Mouse (Mus musculus): ENCODE measurements around the gene Borcs5. TPM values are rescaled to one million over a fixed set of nuclear protein-coding genes. Genes with fewer than 3 reads are reported as not detected.
"Not testable (repeated sequence)": the region's sequence is repeated elsewhere in the genome, so short reads cannot be mapped to it uniquely, and the experiment has no call there.

The Borcs5 gene
- polyA plus RNA-seq, 1 experiment from 2014 or later = 15.8 TPM

DNA sequence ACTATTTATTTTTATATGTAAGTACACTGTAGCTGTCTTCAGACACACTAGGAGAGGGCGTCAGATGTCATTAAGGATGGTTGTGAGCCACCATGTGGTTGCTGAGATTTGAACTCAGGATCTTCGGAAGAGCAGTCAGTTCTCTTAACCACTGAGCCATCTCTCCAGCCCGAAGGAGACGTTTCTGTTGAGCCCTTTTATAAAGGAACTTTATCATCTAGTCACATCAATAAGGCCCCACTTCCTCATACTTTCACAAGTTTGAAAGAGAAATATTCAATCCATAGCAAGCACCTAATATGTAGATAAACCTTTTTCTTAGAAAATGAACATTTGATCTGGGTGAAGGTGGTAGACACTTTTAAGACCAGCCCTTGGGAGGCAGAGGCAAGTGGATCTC lies 40.0 kb downstream of the Borcs5 start:
- not testable (repeated sequence) for H3K36me3 ChIP-seq; H3K4me1 ChIP-seq; H3K4me3 ChIP-seq (replicated peaks); H3K4me2 ChIP-seq; H3K9me3 ChIP-seq (replicated peaks); ATAC-seq (replicated peaks; ENCODE audit: low FRiP score); H3K9ac ChIP-seq; H3K27me3 ChIP-seq; H3K27ac ChIP-seq
- 84% methylated on average over 4 of the region's 4 CpGs for WGBS

DNA sequence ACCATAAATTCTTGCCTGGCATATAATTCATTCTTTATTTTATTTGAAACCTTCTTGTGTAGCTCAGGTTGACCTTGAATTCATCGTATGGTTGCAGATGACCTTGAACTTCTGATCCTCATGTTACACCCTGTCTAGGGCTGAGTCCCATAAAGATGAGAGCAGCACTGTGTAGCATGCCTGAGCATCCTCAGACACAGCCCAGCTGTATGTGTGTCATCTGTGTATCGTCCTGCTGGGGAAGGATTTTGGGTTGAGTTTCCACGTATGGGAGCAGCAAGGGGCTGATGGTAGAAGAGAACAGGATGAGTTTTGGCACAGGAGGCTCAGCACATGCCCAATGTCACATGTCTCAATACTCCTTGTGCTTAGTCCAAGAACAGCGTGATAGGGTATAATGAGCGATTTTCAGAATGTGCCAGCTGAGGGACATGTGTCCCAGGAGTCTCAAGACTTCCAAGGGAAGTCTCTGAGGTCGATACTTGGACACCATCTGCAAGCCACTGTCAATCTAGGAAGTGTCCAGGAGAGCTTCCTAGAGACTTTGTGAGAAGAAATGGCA lies 45.1 kb downstream of the Borcs5 start:
- H3K4me2 ChIP-seq = no peak overlapping the region
- H3K9me3 ChIP-seq (replicated peaks) = no peaks in the 10 kb centered on the region
- no peak for ATAC-seq (replicated peaks; ENCODE audit: low FRiP score)
- H3K27ac ChIP-seq = no peak overlapping the region
- no peak overlapping the region for H3K9ac ChIP-seq
- H3K4me3 ChIP-seq (replicated peaks) = no peak overlapping the region
- H3K36me3 ChIP-seq = no peaks in the 10 kb centered on the region
- no peaks in the 10 kb centered on the region for H3K27me3 ChIP-seq
- 73% methylated on average over 6 of the region's 6 CpGs for WGBS
- H3K4me1 ChIP-seq = no peaks in the 10 kb centered on the region

DNA sequence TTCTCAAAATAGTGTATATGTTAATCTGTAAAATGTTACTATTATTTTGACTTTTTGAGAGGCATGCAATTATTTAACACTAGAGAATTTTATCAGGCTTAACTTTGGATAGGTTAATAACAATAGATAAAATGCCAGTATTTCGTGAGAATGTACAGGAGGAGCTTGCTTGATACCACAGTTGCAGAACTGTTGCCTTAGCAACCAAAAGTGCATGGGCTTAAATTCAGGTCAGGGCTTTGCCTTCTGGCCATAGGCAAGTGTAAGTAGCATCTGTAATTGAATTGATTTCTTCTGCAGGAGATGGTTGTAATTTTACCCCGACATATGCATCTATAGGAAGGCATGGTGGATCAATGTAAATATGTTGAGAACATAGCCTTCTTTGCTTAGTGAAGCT lies 45.7 kb downstream of the Borcs5 start:
- H3K4me2 ChIP-seq = no peak overlapping the region
- no peak for ATAC-seq (replicated peaks; ENCODE audit: low FRiP score)
- no peaks in the 10 kb centered on the region for H3K36me3 ChIP-seq
- H3K4me1 ChIP-seq = no peaks in the 10 kb centered on the region
- no peak overlapping the region for H3K4me3 ChIP-seq (replicated peaks)
- no peaks in the 10 kb centered on the region for H3K27me3 ChIP-seq
- no peak overlapping the region for H3K27ac ChIP-seq
- 78% methylated on average over 2 of the region's 2 CpGs for WGBS
- H3K9me3 ChIP-seq (replicated peaks) = no peaks in the 10 kb centered on the region
- H3K9ac ChIP-seq = no peak overlapping the region

DNA sequence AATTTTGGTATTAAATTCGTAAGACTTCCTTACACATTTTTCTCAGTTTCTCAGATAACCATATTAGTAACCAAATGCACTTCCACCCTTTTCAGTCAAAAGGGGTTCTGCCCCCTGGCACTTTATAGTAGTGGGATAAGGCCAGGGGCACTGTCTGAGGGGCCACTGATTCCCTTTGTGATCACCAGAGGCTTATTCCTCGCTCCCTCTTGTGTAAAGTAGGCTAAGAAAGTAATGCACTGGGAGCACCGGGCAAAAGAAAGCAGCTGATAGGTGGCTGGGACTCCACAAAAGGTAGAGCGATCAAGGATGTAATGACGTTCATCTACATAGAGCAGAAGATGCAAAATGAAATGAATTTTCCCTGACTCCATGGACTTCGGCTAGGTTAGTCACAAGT lies 46.2 kb downstream of the Borcs5 start:
- no peak for ATAC-seq (replicated peaks; ENCODE audit: low FRiP score)
- Histone ChIP-seq H3K4me2 (no peak overlapping the region), H3K9ac (no peak overlapping the region), H3K27me3 (no peaks in the 10 kb centered on the region), H3K36me3 (no peaks in the 10 kb centered on the region), H3K27ac (no peak overlapping the region), H3K4me3 (replicated peaks) (no peak overlapping the region), H3K4me1 (no peaks in the 10 kb centered on the region), H3K9me3 (replicated peaks) (no peaks in the 10 kb centered on the region)
- 81% methylated on average over 6 of the region's 6 CpGs for WGBS

DNA sequence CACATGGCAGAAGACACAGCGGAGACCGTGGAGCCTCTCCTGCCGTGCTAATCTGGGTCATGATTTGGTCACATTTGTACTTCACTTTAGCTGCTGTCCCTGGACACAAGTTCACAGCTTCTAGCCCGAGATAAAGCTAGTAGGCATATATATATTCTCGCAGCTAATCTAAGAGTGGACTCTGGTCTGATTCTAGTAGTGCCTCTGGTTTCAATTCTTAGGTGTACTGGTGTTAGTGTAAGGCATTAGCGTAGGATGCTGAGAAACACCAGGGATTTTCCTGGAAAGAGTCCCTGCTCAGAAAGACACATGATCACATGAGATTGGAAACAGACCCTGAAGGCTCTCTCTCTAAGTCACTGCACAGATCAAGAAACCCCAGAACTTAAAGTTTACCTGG lies 55.2 kb downstream of the Borcs5 start:
- H3K27me3 ChIP-seq = no peaks in the 10 kb centered on the region
- peaks cover 8% of the 10 kb centered on the region; the same call in 1 of the 2 replicates for H3K4me1 ChIP-seq
- H3K36me3 ChIP-seq = no peaks in the 10 kb centered on the region
- H3K9me3 ChIP-seq (replicated peaks) = no peaks in the 10 kb centered on the region
- H3K4me3 ChIP-seq (replicated peaks) = no peak overlapping the region
- WGBS = 90% methylated on average over 6 of the region's 6 CpGs
- ATAC-seq (replicated peaks; ENCODE audit: low FRiP score) = no peak
- no peak overlapping the region for H3K27ac ChIP-seq
- no peak overlapping the region for H3K4me2 ChIP-seq
- no peak overlapping the region for H3K9ac ChIP-seq

DNA sequence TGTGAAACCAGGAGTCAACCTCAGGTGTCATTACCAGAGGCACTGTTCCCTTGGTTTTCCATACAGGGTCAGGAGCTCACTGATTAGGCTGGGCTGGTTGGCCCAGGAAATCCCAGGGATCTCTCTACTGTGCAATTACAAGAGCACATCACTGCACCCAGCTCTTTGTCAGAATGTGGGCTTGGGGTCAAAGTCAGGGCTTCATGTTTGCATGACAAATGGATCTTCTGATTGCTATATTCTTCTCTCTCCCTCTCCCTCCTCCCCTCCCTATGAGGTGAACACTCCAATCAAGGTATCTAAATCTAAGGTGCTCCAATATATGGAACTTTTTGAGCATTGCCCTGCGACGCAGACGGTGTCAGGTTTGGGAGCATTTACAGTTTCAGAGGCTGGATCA lies 55.7 kb downstream of the Borcs5 start:
- H3K27ac ChIP-seq = no peak overlapping the region
- H3K4me3 ChIP-seq (replicated peaks) = no peak overlapping the region
- no peaks in the 10 kb centered on the region for H3K9me3 ChIP-seq (replicated peaks)
- H3K4me2 ChIP-seq = no peak overlapping the region
- no peak for ATAC-seq (replicated peaks; ENCODE audit: low FRiP score)
- 95% methylated on average over 3 of the region's 3 CpGs for WGBS
- peaks cover 8% of the 10 kb centered on the region; the same call in 1 of the 2 replicates for H3K4me1 ChIP-seq
- no peak overlapping the region for H3K9ac ChIP-seq
- H3K27me3 ChIP-seq = no peaks in the 10 kb centered on the region
- H3K36me3 ChIP-seq = no peaks in the 10 kb centered on the region

DNA sequence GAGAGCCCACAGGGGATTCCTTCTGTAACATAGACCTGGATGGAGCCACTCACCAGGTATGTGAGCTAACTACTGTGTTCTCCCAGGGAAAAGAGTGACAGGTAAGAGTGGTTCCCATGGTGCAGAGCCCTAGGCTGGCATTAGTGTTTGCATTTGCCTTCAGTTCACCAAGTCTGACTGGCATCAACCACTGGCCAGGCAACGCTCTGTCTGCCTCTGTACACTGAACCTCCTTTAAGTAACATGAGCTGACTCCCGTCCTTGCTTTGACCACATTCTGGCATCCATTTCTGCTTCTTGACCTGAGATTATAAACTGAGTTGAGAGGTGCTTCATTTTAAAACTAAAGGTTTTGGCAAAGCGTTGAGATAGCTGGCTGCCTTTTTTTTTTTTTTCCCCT lies 56.3 kb downstream of the Borcs5 start:
- Histone ChIP-seq H3K27ac (no peak overlapping the region), H3K4me3 (replicated peaks) (no peak overlapping the region), H3K27me3 (no peaks in the 10 kb centered on the region), H3K9me3 (replicated peaks) (no peaks in the 10 kb centered on the region), H3K4me2 (no peak overlapping the region), H3K36me3 (no peaks in the 10 kb centered on the region), H3K4me1 (peaks cover 8% of the 10 kb centered on the region; the same call in 1 of the 2 replicates), H3K9ac (no peak overlapping the region)
- no peak for ATAC-seq (replicated peaks; ENCODE audit: low FRiP score)
- WGBS = 43% methylated on average over 3 of the region's 3 CpGs

DNA sequence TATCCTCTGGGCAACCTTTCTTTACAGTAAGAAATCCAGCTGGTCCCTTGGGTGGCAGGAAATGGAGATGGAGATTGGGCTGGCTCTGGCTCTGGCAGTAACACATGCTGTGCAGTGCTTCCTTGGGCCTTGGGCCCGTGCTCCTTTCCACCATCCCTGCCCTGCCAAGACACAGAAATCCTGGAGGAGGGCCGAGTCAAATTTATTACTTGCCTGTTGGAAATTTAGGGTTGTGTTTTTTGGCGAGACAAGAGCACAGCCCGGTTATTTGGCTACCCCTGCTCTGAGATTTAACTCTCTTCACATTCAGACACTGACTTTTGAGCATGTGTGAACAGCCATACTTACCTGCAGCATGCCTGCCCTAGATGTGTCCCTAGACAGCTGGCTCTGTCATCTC lies 56.8 kb downstream of the Borcs5 start:
- Histone ChIP-seq H3K4me2 (no peak overlapping the region), H3K27ac (peak overlapping the region; percentile 48), H3K4me1 (peaks cover 8% of the 10 kb centered on the region; the same call in 1 of the 2 replicates), H3K9ac (no peak overlapping the region), H3K4me3 (replicated peaks) (no peak overlapping the region), H3K9me3 (replicated peaks) (no peaks in the 10 kb centered on the region), H3K36me3 (no peaks in the 10 kb centered on the region), H3K27me3 (no peaks in the 10 kb centered on the region)
- 31% methylated on average over 4 of the region's 4 CpGs for WGBS
- 0 out of 2 replicates have a peak, but pooled peaks have one; percentile 54 for ATAC-seq (replicated peaks; ENCODE audit: low FRiP score)

DNA sequence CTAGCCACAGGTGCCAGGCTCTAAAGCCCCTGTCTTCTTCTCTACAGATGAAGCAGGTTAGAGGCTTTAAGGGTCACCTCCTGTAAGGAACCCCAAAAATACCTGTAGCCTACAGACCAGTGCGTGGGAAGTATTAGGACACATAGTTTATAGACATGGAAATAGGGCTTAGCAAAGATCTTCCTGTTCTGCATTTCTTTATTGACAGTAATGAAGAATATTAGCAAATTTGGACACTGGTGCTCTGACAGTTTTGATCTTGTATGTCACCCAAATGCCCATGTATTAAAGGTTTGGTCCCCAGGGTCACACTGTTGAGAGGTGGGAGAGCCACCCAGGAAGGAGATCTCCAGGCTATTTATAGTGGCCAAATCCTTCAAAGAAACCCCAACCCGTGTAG lies 57.2 kb downstream of the Borcs5 start:
- Histone ChIP-seq H3K4me3 (replicated peaks) (no peak overlapping the region), H3K9ac (no peak overlapping the region), H3K9me3 (replicated peaks) (no peaks in the 10 kb centered on the region), H3K36me3 (no peaks in the 10 kb centered on the region), H3K27me3 (no peaks in the 10 kb centered on the region), H3K4me1 (peaks cover 8% of the 10 kb centered on the region; the same call in 1 of the 2 replicates), H3K4me2 (no peak overlapping the region), H3K27ac (0 out of 2 replicates have a peak overlapping the region, but pooled peaks have one; percentile 48)
- 71% methylated on average over 2 of the region's 2 CpGs for WGBS
- ATAC-seq (replicated peaks; ENCODE audit: low FRiP score) = no peak

DNA sequence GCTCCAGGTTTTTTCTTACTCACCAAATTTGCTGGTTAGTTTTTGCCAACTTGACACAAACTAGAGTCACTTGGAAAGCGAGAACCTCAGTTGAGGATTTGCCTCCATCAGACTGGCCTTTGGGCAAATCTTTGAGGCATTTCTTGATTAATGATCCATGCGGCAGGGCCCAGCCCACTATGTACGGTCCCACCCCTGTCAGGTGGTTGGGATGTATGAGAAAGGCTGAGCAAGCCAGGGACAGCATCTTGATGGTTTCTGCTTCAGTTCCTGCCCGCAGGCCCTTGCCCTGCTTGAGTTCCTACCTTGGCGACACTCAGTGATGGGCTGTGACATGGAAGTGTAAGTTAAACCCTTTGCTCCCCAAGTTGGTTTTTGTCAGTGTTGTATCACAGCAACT lies 58.9 kb downstream of the Borcs5 start:
- Histone ChIP-seq H3K9ac (no peak overlapping the region), H3K27ac (no peak overlapping the region), H3K9me3 (replicated peaks) (no peaks in the 10 kb centered on the region), H3K4me2 (no peak overlapping the region), H3K4me3 (replicated peaks) (no peak overlapping the region), H3K4me1 (peaks cover 8% of the 10 kb centered on the region; the same call in 1 of the 2 replicates), H3K27me3 (no peaks in the 10 kb centered on the region), H3K36me3 (no peaks in the 10 kb centered on the region)
- ATAC-seq (replicated peaks; ENCODE audit: low FRiP score) = 0 out of 2 replicates have a peak, but pooled peaks have one; percentile 41
- 56% methylated on average over 5 of the region's 5 CpGs for WGBS

DNA sequence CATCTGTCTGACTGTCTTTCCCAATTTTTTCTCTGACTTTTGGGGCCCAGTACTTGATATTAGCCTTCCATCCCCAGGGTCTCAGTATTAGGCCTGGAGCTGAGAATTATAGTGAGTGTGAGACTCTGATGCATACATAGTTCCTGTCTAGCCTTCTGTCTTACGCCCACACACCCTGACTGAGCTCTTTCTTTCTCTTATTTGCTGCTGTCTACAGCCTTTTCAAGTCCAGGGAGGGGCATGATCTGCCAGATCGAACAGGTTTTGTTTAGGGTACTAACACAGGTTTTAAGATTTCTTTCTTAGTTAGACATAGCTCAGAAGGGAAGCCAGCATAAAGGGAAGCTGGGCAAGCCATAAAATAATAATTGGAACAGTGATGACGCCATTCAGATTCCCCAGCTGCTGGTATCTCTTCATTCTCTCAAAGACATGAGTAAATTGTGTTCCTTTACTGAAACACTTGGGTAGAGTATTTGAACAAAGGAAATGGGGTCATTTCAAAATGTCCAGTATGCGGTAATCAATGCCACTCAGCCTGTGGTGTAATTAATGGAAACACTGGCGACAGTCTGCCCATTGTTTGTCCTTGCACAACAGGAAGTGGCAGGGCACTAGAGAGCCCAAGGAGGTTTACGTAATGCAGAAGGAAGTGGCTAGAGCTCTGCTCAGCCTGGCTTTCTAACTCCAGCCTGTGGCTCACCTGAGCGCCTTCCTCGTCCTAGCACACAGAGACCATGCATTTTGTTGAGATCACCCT lies 61.3 kb downstream of the Borcs5 start:
- Histone ChIP-seq H3K27ac (0 out of 2 replicates have a peak overlapping the region, but pooled peaks have one; percentile 6), H3K4me2 (no peak overlapping the region), H3K4me3 (replicated peaks) (no peak overlapping the region), H3K4me1 (peaks cover 6% of the 10 kb centered on the region; the same call in 1 of the 2 replicates), H3K36me3 (no peaks in the 10 kb centered on the region), H3K9ac (no peak overlapping the region), H3K27me3 (no peaks in the 10 kb centered on the region), H3K9me3 (replicated peaks) (no peaks in the 10 kb centered on the region)
- WGBS = 62% methylated on average over 8 of the region's 8 CpGs
- 0 out of 2 replicates have a peak, but pooled peaks have one; percentile 47 for ATAC-seq (replicated peaks; ENCODE audit: low FRiP score)

DNA sequence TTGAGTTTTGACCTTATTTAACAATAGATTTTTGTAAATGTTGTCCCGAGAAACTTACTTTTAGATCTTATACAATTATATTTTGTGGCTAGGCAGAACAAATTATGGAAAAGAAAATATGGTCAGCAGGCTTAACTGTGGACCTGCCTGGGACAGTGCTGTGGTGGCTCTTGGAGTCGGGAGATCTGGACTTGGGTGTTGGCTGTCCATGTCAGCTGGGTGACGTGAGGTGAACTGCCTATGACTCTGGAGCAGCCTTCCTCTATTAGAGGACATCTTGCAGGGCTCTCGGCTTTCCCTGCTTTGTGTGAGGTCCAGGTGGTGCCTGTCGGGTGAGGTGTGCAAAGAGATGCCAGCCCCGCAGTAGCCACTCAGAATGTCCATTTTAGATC lies 61.9 kb downstream of the Borcs5 start:
- no peaks in the 10 kb centered on the region for H3K9me3 ChIP-seq (replicated peaks)
- H3K36me3 ChIP-seq = no peaks in the 10 kb centered on the region
- no peak overlapping the region for H3K4me3 ChIP-seq (replicated peaks)
- H3K27ac ChIP-seq = no peak overlapping the region
- no peaks in the 10 kb centered on the region for H3K27me3 ChIP-seq
- no peak overlapping the region for H3K4me2 ChIP-seq
- H3K4me1 ChIP-seq = 0 out of 2 replicates have a peak, but pooled peaks cover 3% of the 10 kb centered on the region
- WGBS = 79% methylated on average over 6 of the region's 6 CpGs
- H3K9ac ChIP-seq = no peak overlapping the region
- ATAC-seq (replicated peaks; ENCODE audit: low FRiP score) = no peak
